Mouse (Mus musculus) gastrocnemius, postnatal 14 days (tissue): ENCODE measurements around the gene Nudt16. TPM values are rescaled to one million over a fixed set of nuclear protein-coding genes. Genes with fewer than 3 reads are reported as not detected.
A peak's percentile ranks its signal among the peaks of the same experiment; 100 is the strongest.
"Not testable (repeated sequence)": the region's sequence is repeated elsewhere in the genome, so short reads cannot be mapped to it uniquely, and the experiment has no call there.

Experiments
- DNase-seq: peaks from one replicate; pipeline ENCODE4 v3.0.0; 2021; ENCODE audit warnings: mixed read lengths
- intact Hi-C: fragments of 180-260 bp; cut with DNase I; formaldehyde crosslinking; loops from one replicate; pipeline ENCODE4 v1.15.1; 2025; ENCODE audit warnings: low total_unique reads
- long read RNA-seq, 2 experiments: library from polyadenylated mRNA; stranded (forward); transcript quantifications; one replicate each; pipeline ENCODE4 v2.0.0; 2021
- total RNA-seq, 2 experiments: library from RNA; stranded (reverse); gene quantifications; 2 replicates each; pipeline ENCODE4 v1.2.3; 2021

Gene Nudt16
- total RNA-seq = 1 to 10 TPM; 5.6 to 6.0 TPM
- long read RNA-seq, experiment 1, transcript Nudt16-201 (3 exons, 1,631 nt) = major isoform, 9 of 9 reads
- long read RNA-seq, experiment 1, partial matches to known transcripts = 0 of 9 reads
- long read RNA-seq, experiment 1, other reads (novel, unspliced or antisense) = 0 of 9 reads
- long read RNA-seq, experiment 2, partial matches to known transcripts = 1 of 4 reads
- long read RNA-seq, experiment 2, other reads (novel, unspliced or antisense) = 0 of 4 reads

GRCm38 (mm10) chr9:105131253-105132001 is at the start of gene Nudt16:
TSS of gene Nudt16 (minus strand) at chr9:105131824.
- DNase-seq = peak; percentile 90
- intact Hi-C loops = no loop called here

- DNase-seq = no peak
- intact Hi-C loops = no loop called here
Observed at GRCm38 (mm10) chr9:105144992-105145391, 13.4 kb upstream of the Nudt16 start, which contains the start of gene 1700080E11Rik. TSS of gene 1700080E11Rik (minus strand) at chr9:105145092.

- intact Hi-C loops = no loop called here
- DNase-seq = no peak
Observed at GRCm38 (mm10) chr9:105139204-105139603, 7.6 kb upstream of the Nudt16 start.

- intact Hi-C loops = no loop called here
Observed at GRCm38 (mm10) chr9:105136404-105136803, 4.8 kb upstream of the Nudt16 start.

GRCm38 (mm10) chr9:105134536-105134935 is 2.9 kb upstream of the Nudt16 start:
- intact Hi-C loops = no loop called here

More at GRCm38 (mm10) chr9:105136404-105136803, 4.8 kb upstream of the Nudt16 start:
- no peak for DNase-seq

GRCm38 (mm10) chr9:105132002-105132367 is 361 bp upstream of the Nudt16 start:
- DNase-seq = no peak
- intact Hi-C loops = no loop called here

More at GRCm38 (mm10) chr9:105134536-105134935, 2.9 kb upstream of the Nudt16 start:
- no peak for DNase-seq

- intact Hi-C loops = no loop called here
- no peak for DNase-seq
Observed at GRCm38 (mm10) chr9:105130331-105130730, 1.3 kb downstream of the Nudt16 start.

- DNase-seq, intact Hi-C loops: not testable (repeated sequence)
Observed at GRCm38 (mm10) chr9:105125206-105125605, 6.4 kb downstream of the Nudt16 start.

GRCm38 (mm10) chr9:105103893-105104292 is 27.7 kb downstream of the Nudt16 start:
- intact Hi-C loops = no loop called here

GRCm38 (mm10) chr9:105101911-105102310 is 29.7 kb downstream of the Nudt16 start:
- no peak for DNase-seq
- intact Hi-C loops = no loop called here

More at GRCm38 (mm10) chr9:105103893-105104292, 27.7 kb downstream of the Nudt16 start:
- no peak for DNase-seq

- no peak for DNase-seq
- intact Hi-C loops = no loop called here
Observed at GRCm38 (mm10) chr9:105100807-105101570, 30.6 kb downstream of the Nudt16 start.

GRCm38 (mm10) chr9:105080246-105080645 is 51.4 kb downstream of the Nudt16 start:
- no peak for DNase-seq
- intact Hi-C loops = no loop called here

Other genes starting within 250 kb of the Nudt16 start
- 10 to 100 TPM; 75.6 to 82.8 TPM for gene Mrpl3, start 78.6 kb downstream of the Nudt16 start, total RNA-seq
- not detected for gene 1700080E11Rik, start 13.3 kb upstream of the Nudt16 start, total RNA-seq